Mouse (Mus musculus) heart, adult 18-20 months (tissue): ENCODE measurements around the gene Cdan1. TPM values are rescaled to one million over a fixed set of nuclear protein-coding genes. Genes with fewer than 3 reads are reported as not detected.

Source experiments
- DNase-seq, 2 experiments: peaks; one replicate each; pipeline ENCODE4 v3.0.0; 2021 to 2022; ENCODE audit warnings: mixed read lengths in 1 of 2
- long read RNA-seq, 2 experiments: library from polyadenylated mRNA; stranded (forward); transcript quantifications; one replicate each; pipeline ENCODE4 v2.0.0; 2021
- total RNA-seq, 2 experiments: library from RNA; stranded (reverse); gene quantifications; 2 replicates each; pipeline ENCODE4 v1.2.3; 2021

Gene Cdan1
- 10 to 100 TPM in 1 of 2 experiments, 1 to 10 TPM in 1; 8.9 to 11.1 TPM for total RNA-seq
- long read RNA-seq, experiment 1, partial matches to known transcripts: 0 of 2 reads
- long read RNA-seq, experiment 1, other reads (novel, unspliced or antisense): 2 of 2 reads
- long read RNA-seq, experiment 2, partial matches to known transcripts: 1 of 4 reads
- long read RNA-seq, experiment 2, other reads (novel, unspliced or antisense): 3 of 4 reads

DNA sequence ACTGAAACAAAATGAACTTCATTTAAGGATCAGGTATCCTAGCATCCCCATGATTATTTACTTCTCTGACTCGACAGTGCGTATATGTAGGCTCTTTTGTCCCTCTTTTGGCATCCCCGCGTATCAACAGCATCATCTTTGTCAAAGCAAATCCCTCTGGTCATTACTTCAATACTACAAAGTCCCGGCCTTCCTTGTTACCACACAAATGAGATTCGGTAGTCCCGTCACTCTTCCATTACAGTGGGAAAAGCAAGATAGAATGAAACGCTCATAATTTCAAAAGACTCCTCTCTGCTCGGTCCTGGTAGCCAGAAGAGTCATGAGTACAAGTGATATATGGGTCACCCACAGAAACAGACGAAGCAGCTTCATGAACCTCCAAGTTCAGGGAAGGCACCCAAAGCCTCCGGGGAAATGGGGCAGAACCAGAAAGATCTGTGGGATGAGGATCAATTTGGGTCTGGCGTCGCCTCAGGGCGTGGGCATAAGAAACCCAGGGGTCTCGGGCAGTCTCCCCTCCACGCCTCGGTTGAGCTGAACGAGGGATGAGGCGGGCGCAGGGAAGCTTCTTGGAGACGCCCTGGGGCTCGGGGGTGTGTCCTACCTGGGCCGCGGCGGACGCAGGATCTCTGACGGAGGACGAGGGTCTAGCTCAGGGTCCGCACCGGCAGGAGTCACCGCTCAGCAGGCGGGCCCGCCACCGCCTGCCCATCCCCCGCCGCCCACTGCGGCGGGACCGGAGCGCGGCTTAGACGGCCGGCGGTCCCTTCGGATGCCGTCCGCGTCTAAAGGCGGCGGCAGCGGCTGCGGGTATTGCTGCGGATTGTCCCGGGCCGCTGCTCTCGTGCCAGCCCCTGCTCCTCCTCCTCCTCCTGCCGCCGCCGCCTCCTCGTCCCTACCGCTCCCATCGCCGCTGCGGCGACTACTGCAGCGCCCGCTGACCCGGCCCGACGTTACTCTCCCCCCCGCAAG lies at the start of gene Cdan1:
Gene Cdan1, minus strand, starts transcription at position 680 of the 975 bp plus-strand sequence.
- DNase-seq: peak in 1 of 2 experiments; percentile 59

- no peak for DNase-seq
Observed at GRCm38 (mm10) chr2:120896361-120896760, 46.4 kb upstream of the Cdan1 start.

DNA sequence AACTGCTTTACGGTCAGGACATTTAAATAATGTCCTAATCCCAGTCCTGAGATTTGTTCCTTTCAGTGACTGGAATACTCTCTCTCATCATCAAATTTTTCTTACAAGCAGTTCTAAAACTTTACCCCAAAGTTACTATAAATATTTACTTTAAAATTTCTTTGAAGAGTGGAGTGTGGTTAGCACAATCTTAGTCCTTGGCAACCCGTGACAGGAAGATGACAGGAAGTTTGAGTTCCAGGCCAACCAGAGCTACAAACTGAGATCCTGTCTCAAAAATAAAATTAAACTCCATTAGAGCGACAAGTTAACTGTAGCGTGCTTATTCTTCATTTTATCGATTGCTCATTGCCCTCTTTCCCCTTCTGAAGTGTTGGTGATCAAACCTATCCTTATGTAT lies 37.7 kb upstream of the Cdan1 start:
- DNase-seq: no peak

GRCm38 (mm10) chr2:120873192-120873591 lies 23.3 kb upstream of the Cdan1 start:
- DNase-seq: no peak

- peak; percentile 15 to 29 for DNase-seq
Observed at GRCm38 (mm10) chr2:120871447-120872336, 21.8 kb upstream of the Cdan1 start.

GRCm38 (mm10) chr2:120867336-120867735 lies 17.4 kb upstream of the Cdan1 start:
- no peak for DNase-seq

DNA sequence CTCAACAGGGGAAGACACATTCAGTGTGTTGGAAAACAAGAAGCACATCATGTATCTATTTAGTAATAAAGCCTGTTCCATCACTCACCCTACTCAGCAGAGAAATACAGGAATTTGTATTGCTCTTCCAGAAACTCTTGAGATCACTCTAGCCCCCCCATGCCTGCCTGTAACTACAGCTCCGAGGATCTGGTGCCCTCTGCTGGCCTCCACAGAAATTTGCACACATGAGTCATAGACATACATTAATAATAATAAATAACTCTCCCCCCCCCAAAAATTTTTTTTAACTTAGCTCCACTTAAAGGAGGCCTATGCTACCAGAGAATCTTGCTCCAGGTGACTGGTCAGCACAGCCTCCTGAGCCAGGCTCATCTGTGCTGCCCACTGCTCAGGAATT lies 16.6 kb upstream of the Cdan1 start:
- peak in 1 of 2 experiments; percentile 29 for DNase-seq

DNA sequence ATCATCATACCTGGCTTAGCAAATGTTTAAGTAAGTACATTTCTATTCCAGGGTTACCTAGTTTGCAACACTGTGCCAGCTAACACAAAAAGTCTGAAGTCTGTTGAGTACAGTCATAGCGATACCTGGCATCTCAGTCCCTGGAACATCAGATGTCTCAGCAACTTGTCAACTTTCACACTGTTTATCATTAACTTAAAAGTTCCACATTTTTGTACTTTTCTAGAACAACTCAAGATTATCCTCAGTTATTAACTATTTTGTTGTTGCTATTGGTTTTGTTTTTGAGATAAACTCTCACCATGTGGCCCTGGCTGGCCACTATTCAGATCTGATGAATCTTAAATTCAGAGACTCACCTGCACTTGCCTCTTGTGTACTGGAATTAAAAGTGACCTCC lies 13.5 kb upstream of the Cdan1 start:
- no peak for DNase-seq

DNA sequence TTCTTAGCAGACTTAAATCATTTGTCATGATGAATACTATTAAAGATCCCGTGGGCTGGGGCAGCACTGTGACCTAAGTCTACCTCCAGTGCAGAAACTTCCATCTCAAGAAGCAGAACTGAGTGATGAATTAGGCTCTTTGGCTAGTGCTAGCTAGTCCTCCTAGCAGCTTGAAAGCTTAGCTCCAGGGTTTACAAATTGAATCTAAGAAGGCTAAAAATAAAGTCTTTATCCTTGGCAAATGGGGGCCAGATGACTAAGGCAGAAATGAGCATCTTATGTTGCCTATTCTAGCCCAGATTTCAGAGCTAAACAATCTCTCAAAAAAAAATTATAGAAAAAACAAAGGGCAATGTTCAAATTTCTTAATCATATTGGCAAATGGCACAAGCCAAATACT lies 10.8 kb upstream of the Cdan1 start:
- no peak for DNase-seq

- no peak for DNase-seq
Observed at GRCm38 (mm10) chr2:120858131-120858530, 8.2 kb upstream of the Cdan1 start.

GRCm38 (mm10) chr2:120853151-120853550 lies 3.2 kb upstream of the Cdan1 start:
- no peak for DNase-seq

DNA sequence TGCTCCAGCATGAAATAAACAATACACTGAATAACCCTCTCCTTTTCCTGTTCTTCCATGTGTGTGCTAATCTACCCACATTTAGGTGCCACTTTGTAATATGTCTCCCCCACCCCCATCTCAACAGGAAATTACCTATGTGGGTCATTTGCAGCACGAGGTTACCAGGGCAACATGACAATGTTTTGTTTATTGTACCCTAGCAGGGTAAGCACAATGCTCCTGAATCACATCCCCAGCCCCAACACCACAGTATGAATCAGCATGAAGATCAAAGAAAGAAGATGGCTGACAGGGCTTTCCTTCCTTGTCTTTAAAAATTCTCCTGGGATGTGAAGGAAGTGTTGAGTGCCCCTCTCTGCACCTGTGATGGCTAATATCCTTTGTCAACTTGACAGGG lies 2.7 kb upstream of the Cdan1 start:
- no peak for DNase-seq

DNA sequence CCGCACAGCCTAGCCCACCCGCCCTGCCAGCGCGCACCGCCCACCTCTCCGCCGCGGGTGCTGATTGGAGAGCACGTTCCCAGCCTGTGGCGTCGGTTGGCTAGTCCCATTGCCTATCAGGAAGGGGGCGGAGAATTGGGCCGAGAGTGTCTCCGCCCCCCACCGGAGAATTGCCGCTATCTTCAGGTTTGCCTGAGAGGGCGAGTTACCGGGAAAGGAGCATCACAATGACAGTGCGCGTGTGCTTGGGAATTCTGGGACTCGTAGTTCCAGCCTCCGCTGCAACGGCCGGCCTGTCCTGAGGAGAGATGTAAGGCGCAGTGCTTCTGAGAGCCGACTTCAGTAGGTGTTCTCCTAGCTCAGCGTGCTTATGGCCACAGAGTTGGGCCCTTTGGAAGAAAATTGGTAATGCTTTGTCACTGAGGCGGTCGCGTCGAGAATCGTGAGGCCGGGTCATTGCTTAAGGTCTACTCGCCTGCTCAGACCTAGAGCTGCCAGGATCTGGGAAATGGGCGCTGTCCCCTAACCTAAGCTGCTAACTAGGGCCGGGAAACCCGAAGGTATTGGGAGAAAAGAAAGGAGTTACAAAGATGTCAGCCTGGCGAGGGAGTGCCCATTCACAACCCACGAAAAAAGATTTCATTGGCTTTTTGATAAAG lies 625 bp upstream of the Cdan1 start, which contains the start of gene Ttbk2:
Gene Ttbk2, minus strand, starts transcription at position 181 of the 659 bp plus-strand sequence.
- peak; percentile 98 to 100 for DNase-seq

GRCm38 (mm10) chr2:120845280-120845679 lies 4.6 kb downstream of the Cdan1 start:
- no peak for DNase-seq

DNA sequence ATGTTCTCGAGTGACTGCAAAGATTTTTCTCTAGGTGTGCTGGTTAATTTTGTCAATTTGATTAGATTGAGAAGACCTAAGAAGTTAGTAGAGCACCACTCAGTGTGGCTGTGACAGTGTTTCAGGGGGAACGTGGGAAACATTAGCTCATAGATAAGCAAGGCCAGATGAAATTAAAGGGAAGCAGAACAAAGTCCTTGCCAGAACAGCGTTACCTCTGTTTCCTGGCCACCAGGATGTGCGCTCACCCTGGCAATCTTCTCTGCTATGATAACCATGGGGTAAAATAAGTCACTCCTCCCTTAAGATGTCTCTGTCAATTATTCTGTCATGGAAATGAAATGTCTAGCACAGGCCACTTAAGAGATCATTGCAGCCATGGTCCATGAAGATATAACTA lies 5.9 kb downstream of the Cdan1 start:
- no peak for DNase-seq

GRCm38 (mm10) chr2:120841211-120841610 lies 8.7 kb downstream of the Cdan1 start:
- DNase-seq: no peak

- no peak for DNase-seq
Observed at GRCm38 (mm10) chr2:120835167-120835566, 14.8 kb downstream of the Cdan1 start.

GRCm38 (mm10) chr2:120826936-120827638 lies 22.8 kb downstream of the Cdan1 start:
- no peak for DNase-seq

DNA sequence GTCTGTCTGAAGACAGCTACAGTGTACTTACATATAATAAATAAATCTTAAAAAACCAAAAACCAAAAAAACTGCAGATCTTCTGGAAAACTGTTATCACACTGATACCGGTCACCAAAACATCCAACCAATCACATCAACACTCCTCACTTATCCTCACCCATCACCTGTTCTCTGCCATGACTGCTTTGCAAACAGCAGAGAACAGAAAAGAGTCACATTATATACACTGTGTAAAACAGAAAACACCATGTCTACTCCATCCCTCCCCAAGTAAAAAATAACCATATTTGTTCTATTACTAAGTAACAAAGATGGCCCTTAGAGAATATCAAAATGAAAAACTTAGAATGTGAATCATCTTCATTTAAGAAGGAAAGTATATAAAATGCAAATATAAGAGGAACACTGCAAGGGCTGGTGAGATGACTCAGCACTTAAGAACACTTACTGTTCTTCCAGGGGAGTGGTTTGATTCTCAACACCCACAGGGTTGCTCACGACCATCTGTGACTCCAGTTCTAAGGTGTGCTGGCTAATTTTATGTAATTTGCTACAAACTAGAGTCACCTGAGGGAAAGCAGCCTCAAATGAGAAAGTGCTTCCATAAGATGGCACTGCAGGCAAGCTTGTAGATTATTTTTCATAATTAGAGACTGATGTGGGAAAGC lies 79.5 kb downstream of the Cdan1 start:
- DNase-seq: no peak

GRCm38 (mm10) chr2:120761922-120762321 lies 88.0 kb downstream of the Cdan1 start:
- no peak for DNase-seq
